Mouse (Mus musculus): ENCODE results near the gene Tcf15. TPM values are rescaled to one million over a fixed set of nuclear protein-coding genes. Genes with fewer than 3 reads are reported as not detected.

The Tcf15 gene
- polyA plus RNA-seq, 1 experiment: 0.56 TPM

GRCm38 (mm10) chr2:152177806-152178170 is 34.4 kb downstream of the Tcf15 start:
- no peaks in the 10 kb centered on the region for H3K4me1 ChIP-seq (ENCODE audit: control insufficient read depth, insufficient read depth, insufficient read length)
- DNase-seq (ENCODE audit: low read depth in 1 of 2, low spot score in 2 of 2): no peak
- TF ChIP-seq CTCF (IDR thresholded peaks at IDR 0.05; ENCODE audit: extremely low read depth, insufficient read depth, insufficient read length, insufficient replicate concordance): no peak
- no peak for TF ChIP-seq POLR2A (IDR thresholded peaks at IDR 0.05; ENCODE audit: low read depth, low read length)
- H3K27ac ChIP-seq (ENCODE audit: insufficient read depth, low read length): no peak overlapping the region
- no peak overlapping the region for H3K4me3 ChIP-seq (ENCODE audit: extremely low read depth, insufficient read depth, insufficient read length)
- H3K36me3 ChIP-seq (ENCODE audit: control insufficient read depth, insufficient read depth, low read length): no peaks in the 10 kb centered on the region
- no peaks in the 10 kb centered on the region for H3K27me3 ChIP-seq (ENCODE audit: control insufficient read depth, insufficient read depth, low read length)
- WGBS: 83% methylated on average over 6 of the region's 6 CpGs

GRCm38 (mm10) chr2:152178345-152178744 is 35.0 kb downstream of the Tcf15 start:
- TF ChIP-seq CTCF (IDR thresholded peaks at IDR 0.05; ENCODE audit: extremely low read depth, insufficient read depth, insufficient read length, insufficient replicate concordance) (no peak), POLR2A (IDR thresholded peaks at IDR 0.05; ENCODE audit: low read depth, low read length) (no peak)
- no peaks in the 10 kb centered on the region for H3K27me3 ChIP-seq (ENCODE audit: control insufficient read depth, insufficient read depth, low read length)
- H3K27ac ChIP-seq (ENCODE audit: insufficient read depth, low read length): no peak overlapping the region
- H3K4me3 ChIP-seq (ENCODE audit: extremely low read depth, insufficient read depth, insufficient read length): no peak overlapping the region
- no peaks in the 10 kb centered on the region for H3K36me3 ChIP-seq (ENCODE audit: control insufficient read depth, insufficient read depth, low read length)
- WGBS: 77% methylated on average over 3 of the region's 3 CpGs
- no peak for DNase-seq (ENCODE audit: low read depth in 1 of 2, low spot score in 2 of 2)
- H3K4me1 ChIP-seq (ENCODE audit: control insufficient read depth, insufficient read depth, insufficient read length): no peaks in the 10 kb centered on the region

GRCm38 (mm10) chr2:152179301-152179700 is 35.9 kb downstream of the Tcf15 start:
- no peak for TF ChIP-seq POLR2A (IDR thresholded peaks at IDR 0.05; ENCODE audit: low read depth, low read length)
- WGBS: 81% methylated on average over 2 of the region's 2 CpGs
- H3K27me3 ChIP-seq (ENCODE audit: control insufficient read depth, insufficient read depth, low read length): no peaks in the 10 kb centered on the region

GRCm38 (mm10) chr2:152180323-152180722 is 37.0 kb downstream of the Tcf15 start:
- TF ChIP-seq CTCF (IDR thresholded peaks at IDR 0.05; ENCODE audit: extremely low read depth, insufficient read depth, insufficient read length, insufficient replicate concordance) (no peak), POLR2A (IDR thresholded peaks at IDR 0.05; ENCODE audit: low read depth, low read length) (no peak)
- Histone ChIP-seq H3K4me1 (ENCODE audit: control insufficient read depth, insufficient read depth, insufficient read length) (no peaks in the 10 kb centered on the region), H3K36me3 (ENCODE audit: control insufficient read depth, insufficient read depth, low read length) (no peaks in the 10 kb centered on the region), H3K27me3 (ENCODE audit: control insufficient read depth, insufficient read depth, low read length) (no peaks in the 10 kb centered on the region), H3K4me3 (ENCODE audit: extremely low read depth, insufficient read depth, insufficient read length) (no peak overlapping the region), H3K27ac (ENCODE audit: insufficient read depth, low read length) (no peak overlapping the region)
- DNase-seq (ENCODE audit: low read depth in 1 of 2, low spot score in 2 of 2): no peak
- 77% methylated on average over 6 of the region's 6 CpGs for WGBS

More at GRCm38 (mm10) chr2:152179301-152179700, 35.9 kb downstream of the Tcf15 start:
- Histone ChIP-seq H3K4me3 (ENCODE audit: extremely low read depth, insufficient read depth, insufficient read length) (no peak overlapping the region), H3K4me1 (ENCODE audit: control insufficient read depth, insufficient read depth, insufficient read length) (no peaks in the 10 kb centered on the region), H3K27ac (ENCODE audit: insufficient read depth, low read length) (no peak overlapping the region), H3K36me3 (ENCODE audit: control insufficient read depth, insufficient read depth, low read length) (no peaks in the 10 kb centered on the region)
- DNase-seq (ENCODE audit: low read depth in 1 of 2, low spot score in 2 of 2): no peak

GRCm38 (mm10) chr2:152187132-152187531 is 43.8 kb downstream of the Tcf15 start:
- 47% methylated on average over 5 of the region's 5 CpGs for WGBS
- Histone ChIP-seq H3K4me1 (ENCODE audit: control insufficient read depth, insufficient read depth, insufficient read length) (no peaks in the 10 kb centered on the region), H3K4me3 (ENCODE audit: extremely low read depth, insufficient read depth, insufficient read length) (no peak overlapping the region), H3K27ac (ENCODE audit: insufficient read depth, low read length) (no peak overlapping the region), H3K27me3 (ENCODE audit: control insufficient read depth, insufficient read depth, low read length) (no peaks in the 10 kb centered on the region), H3K36me3 (ENCODE audit: control insufficient read depth, insufficient read depth, low read length) (no peaks in the 10 kb centered on the region)
- no peak for DNase-seq (ENCODE audit: low read depth in 1 of 2, low spot score in 2 of 2)
- TF ChIP-seq CTCF (IDR thresholded peaks at IDR 0.05; ENCODE audit: extremely low read depth, insufficient read depth, insufficient read length, insufficient replicate concordance): no peak
- no peak for TF ChIP-seq POLR2A (IDR thresholded peaks at IDR 0.05; ENCODE audit: low read depth, low read length)

GRCm38 (mm10) chr2:152189213-152189612 is 45.9 kb downstream of the Tcf15 start:
- 72% methylated on average over 7 of the region's 7 CpGs for WGBS
- no peaks in the 10 kb centered on the region for H3K27me3 ChIP-seq (ENCODE audit: control insufficient read depth, insufficient read depth, low read length)
- no peaks in the 10 kb centered on the region for H3K4me1 ChIP-seq (ENCODE audit: control insufficient read depth, insufficient read depth, insufficient read length)
- H3K4me3 ChIP-seq (ENCODE audit: extremely low read depth, insufficient read depth, insufficient read length): no peak overlapping the region
- H3K36me3 ChIP-seq (ENCODE audit: control insufficient read depth, insufficient read depth, low read length): no peaks in the 10 kb centered on the region
- H3K27ac ChIP-seq (ENCODE audit: insufficient read depth, low read length): no peak overlapping the region
- TF ChIP-seq CTCF (IDR thresholded peaks at IDR 0.05; ENCODE audit: extremely low read depth, insufficient read depth, insufficient read length, insufficient replicate concordance) (no peak), POLR2A (IDR thresholded peaks at IDR 0.05; ENCODE audit: low read depth, low read length) (no peak)
- DNase-seq (ENCODE audit: low read depth in 1 of 2, low spot score in 2 of 2): no peak

GRCm38 (mm10) chr2:152189640-152190039 is 46.3 kb downstream of the Tcf15 start:
- Histone ChIP-seq H3K27ac (ENCODE audit: insufficient read depth, low read length) (no peak overlapping the region), H3K4me1 (ENCODE audit: control insufficient read depth, insufficient read depth, insufficient read length) (no peaks in the 10 kb centered on the region), H3K4me3 (ENCODE audit: extremely low read depth, insufficient read depth, insufficient read length) (no peak overlapping the region), H3K27me3 (ENCODE audit: control insufficient read depth, insufficient read depth, low read length) (no peaks in the 10 kb centered on the region), H3K36me3 (ENCODE audit: control insufficient read depth, insufficient read depth, low read length) (no peaks in the 10 kb centered on the region)
- TF ChIP-seq CTCF (IDR thresholded peaks at IDR 0.05; ENCODE audit: extremely low read depth, insufficient read depth, insufficient read length, insufficient replicate concordance) (no peak), POLR2A (IDR thresholded peaks at IDR 0.05; ENCODE audit: low read depth, low read length) (no peak)
- no peak for DNase-seq (ENCODE audit: low read depth in 1 of 2, low spot score in 2 of 2)
- 69% methylated on average over 9 of the region's 9 CpGs for WGBS

All from spleen, adult 2 months (tissue).